Mouse (Mus musculus) frontal cortex, adult (tissue): ENCODE measurements at regions not wholly inside any gene's neighbourhood (a gene's known extent, or its start where the extent isn't known, plus 50 kb on each side); places are given as distances from the start of the nearest gene placed in this dataset.
A peak's percentile ranks its signal among the peaks of the same experiment; 100 is the strongest.

ENCODE experiments used
- ATAC-seq: cut with Nextera tagmentation; 2 replicates; pipeline ENCODE4 v1.9.2; 2017; ENCODE audit warnings: mild to moderate bottlenecking, moderate library complexity, mixed read lengths; ENCODE audit not compliant: low TSS enrichment

DNA sequence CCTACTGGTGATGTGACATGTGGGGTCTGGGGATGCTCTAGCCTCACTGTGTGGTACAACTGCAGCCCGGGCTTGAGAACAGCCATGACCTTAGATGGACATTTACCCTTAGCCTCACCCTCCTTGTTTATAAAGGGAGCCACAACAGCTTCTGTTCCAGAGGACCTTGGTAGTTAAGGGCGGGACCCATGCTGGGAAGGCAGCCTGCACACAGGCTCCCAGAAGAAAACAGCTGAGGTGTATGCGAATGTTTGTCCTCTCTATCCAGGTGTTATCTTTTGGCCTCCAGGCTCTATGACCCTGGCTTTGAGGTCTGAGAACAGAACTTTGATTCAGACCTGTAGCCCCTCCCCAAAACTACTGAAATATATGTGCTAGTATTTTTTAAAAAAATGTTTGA lies 102.1 kb upstream of the Mki67 start:
- no peak for ATAC-seq

DNA sequence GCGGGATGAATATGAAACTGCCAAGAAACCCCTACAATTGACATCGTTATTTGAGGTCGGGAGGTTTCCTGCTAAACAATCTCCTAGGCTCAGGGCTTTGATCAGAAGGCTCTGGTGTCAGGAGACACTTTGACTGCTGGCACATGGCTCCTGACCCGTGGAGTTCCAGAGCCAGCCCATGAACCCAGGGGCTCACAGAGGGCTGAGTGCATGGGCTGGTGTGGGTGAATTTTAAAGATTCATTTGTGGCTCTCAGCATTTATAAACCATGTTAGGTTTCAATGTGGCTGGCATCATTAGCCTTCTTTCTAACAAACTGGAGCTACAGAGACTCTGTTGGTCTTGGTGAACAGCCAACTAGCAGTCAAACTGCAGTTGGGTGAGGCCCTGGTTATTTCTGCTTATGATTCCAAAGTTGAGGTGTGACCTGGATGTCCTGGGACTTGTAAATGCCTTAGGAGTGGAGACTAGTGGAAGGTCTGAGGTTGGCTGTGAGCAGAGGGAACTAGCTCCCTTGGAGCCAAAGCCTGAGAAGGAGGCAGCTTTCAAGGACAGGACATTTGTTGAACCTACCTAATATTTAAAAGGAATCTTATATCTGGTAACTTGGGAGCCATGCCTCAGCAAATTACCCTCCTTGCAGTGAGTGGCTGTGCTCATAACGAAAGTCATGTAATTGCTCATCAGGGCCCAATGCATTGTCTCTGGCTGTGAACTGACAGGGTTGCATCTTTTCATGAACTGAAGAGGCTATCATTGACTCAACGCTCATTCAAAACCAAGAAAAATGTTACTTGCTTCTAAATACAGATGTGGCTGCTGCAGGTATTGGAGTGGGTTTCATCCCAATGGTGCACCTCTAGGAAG lies 108.0 kb upstream of the Mki67 start:
- no peak for ATAC-seq

DNA sequence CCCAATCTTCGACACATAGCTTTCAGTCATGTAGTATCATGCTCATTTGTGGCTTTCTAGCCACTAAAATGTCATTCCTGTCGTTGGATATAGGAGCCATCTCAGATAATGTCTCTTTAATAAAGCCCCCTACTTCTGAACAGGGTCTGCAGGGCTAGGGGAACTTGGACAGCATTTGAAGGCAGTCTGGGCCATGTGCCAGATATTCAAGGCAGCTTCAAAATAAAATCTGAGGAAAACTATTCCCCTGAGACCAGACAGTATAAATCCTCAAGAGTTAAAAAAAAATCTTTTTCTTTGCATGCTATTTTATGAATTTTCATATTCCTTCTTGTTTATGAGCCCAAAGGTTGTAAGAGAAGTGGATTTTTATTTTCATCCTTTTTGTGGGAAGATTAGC lies 113.1 kb upstream of the Mki67 start:
- ATAC-seq, result no peak

DNA sequence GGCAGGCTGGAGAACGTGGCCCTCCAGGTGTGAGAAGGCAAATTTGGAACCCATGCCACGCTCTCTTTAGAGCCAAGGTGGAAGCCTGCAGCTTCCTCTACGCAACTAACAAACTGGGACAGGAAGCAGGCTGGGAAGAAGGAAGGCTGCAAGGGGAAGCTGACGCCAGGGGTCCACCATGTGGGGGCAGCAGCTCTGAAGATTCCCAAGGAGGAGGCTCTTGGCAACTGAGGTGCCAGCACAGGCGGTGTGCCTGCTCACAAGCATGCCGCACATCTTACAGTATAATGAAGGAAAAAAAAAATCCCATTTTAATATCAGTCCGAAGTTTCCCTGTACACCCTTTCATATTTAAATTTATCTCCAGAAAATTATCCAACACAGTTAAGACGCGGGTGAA lies 117.3 kb upstream of the Mki67 start:
- peak; percentile 41; the same call in 1 of the 2 replicates for ATAC-seq

DNA sequence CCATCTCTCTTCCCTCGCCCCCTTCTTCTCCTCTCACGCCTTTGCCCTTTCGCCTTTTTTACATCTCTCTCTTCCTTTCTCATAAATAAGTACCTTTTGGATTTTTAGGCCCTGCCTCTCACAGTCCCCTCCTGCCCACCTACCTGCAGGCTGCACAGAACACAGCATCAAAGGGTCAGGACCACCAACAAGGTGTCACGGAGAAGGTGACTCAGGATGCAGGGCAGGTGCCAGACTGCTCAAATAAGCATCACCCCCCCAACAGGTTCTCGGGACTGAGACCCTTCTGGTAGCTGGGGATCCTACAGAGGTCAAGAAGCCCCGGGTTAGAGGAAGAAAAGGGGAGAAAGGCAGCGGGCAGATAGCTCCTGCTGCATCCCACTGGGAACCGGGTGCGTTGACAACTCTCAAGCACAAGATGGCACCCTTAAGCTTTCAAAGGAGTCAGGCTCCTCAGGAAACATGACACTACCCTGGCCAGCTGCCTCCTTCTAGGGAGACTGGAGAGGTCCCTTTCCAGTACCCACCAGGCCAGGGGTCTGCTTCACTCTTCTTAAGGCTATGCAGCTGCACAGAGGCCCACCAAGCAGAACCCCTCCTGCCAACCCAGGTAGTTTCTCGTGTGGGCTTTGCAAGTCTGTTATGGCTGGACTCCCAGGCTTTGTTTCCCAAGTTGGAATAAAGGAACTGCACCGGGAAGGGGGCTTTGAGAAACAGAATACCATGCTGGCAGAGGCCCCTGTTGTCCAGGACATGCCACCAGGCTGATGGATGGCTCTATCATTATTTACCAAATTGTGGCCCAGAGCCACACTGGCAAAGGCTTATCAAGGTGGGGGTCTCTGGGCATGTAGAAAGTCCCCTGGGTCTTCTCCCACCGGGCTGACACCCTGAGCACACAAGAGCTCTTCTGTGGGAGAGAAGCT lies 120.9 kb upstream of the Mki67 start:
- peak; percentile 78 for ATAC-seq

DNA sequence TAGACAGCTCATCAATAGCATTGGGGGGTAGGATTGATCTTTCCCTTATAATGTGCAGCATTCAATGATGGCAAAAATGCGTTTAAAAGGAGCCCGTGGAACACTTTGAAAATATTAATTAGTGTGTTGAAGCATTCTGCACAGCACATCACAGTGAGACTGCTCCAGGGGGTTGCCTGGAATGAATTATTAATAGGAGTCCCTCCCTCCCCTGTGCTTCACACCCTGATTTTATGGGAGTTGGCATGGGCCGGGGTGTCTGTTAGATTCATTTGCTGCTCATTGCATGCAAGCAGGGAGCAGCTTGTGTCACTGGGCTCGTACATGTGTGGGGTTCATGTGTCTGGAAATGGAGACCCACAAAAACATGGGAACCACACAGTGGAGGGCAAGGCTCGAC lies 127.9 kb upstream of the Mki67 start:
- ATAC-seq, result no peak

DNA sequence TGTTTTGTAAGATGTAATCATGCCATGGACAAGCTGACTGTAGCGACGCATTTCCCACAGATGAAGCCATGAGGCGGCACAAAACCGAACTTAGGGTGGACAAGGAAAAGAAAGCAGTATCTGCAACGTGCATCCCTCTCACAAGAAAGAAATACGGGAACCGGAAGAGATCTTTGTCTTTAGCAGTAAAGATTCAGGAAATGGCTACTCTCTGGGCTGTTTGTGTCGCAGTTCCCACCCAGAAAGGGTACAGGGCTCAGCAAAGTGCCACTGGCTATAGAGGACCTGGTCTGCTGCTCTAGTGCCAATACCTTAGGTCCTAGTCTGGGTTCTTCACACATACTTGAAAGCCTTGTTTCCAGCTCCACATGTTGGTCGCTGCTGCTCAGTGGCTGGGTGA lies 131.1 kb upstream of the Mki67 start:
- ATAC-seq, result no peak

DNA sequence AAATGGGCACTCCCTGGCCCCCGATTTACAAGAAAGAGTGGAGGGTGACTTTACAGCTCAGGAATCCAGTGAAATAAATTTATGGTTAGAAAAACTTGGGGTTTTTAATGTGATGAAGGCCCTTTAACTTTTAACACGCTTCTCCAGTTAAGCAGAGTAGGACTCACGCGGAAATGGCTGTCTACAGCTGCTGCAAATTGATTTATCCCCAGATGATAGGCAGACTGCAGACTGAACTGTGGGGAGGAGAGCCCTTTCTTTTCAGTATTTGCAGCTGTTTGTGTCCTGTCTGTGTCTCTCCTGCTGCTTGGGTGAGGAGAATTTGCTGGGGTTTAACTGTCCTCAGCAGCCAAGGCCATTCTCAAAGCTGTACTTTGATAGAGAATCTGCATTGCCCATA lies 132.0 kb upstream of the Mki67 start:
- no peak for ATAC-seq

DNA sequence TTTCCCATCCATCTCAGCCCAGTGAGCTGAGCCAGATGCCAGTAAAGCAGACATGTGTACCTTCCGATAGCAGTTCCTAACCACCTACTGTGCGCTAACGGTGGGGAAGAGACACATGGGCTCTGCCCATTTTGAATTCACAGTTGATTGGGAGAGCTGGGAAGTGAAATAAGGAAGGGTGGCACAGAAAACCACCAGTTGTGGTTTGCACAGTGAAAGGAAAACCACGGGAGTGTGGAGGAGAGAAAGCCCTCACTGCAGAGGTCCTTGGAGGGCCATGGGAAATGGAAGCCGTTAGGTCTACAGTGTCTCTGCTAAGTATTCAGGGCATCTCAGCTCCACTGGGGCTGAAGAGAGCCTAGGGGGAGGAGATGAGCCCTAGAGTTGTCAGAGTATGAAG lies 132.7 kb upstream of the Mki67 start:
- no peak for ATAC-seq

DNA sequence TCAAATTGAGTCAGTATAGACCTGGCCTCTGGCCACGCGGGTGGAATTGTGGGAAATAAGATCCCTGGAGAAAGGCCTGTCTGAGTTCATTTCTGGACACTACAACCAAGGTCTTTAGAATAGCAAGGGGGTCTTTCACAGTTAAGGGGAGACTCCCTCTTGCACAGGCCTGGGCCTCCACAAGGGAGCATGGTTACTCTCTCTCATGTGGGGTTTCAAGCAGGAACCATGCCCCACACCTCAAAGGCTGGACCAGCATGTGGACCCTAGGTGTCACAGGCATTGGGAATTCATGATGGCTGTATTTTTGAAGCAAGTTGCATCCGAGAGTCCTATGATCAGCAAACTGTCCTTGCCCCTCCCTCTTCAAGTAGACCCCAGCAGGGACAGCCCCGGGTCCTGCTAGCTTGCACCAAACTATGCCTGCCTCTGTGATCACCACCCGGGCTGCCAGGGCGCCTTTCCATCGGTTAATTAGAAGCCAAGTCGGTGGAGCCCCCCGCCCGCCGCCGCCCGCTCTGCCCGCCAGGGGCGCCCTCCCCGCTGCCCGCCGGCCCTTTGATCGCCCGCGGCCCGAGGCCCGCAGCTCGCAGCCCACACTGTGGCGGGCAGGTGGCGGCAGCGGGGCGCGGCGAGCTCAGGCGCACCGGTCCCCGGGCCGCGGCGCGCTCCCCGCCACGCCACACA lies 137.1 kb upstream of the Mki67 start:
- ATAC-seq, result no peak

DNA sequence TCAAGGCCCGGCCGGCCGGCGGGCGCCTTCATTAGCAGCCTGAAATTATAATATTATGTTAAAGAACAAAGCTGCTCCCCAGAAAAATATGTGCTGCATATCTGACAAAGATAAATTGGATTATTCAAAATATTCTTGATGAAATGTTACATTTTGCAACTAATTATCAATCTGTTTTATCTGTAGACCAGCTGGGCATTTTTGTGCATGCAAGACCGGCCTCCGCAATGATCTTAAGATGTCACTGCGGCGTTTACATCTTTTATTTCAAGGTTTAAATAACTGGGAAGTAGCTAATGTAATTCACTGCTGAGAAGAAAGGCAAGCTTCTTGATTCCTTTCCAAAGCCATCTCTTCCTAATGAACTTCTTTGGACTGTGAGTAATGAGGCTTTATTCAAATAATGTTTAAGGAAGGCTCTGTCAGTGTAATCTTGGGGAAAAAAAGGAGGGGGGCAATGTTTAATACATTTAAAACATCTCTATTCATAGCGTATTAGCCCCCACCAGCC lies 137.7 kb upstream of the Mki67 start:
- ATAC-seq, result no peak

DNA sequence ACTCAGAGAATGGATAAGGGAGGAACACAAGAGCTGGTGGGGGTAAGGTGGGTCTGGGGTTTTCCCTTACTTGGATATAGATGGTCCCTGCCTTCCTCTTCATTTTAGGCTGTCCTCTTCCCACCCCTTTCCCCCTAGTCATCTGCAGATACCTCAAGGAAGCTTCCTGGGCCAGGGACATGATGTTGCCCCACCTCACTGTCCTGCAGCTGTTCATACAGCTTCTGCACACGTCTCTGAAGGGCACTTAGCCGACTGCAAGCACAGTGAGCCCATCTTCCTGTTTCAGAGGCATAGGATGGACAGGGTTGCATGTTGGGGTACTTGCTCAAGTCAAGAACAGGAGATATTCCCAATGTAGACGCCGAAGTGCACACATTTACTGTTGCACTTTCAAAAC lies 144.1 kb upstream of the Mki67 start:
- ATAC-seq, result no peak

DNA sequence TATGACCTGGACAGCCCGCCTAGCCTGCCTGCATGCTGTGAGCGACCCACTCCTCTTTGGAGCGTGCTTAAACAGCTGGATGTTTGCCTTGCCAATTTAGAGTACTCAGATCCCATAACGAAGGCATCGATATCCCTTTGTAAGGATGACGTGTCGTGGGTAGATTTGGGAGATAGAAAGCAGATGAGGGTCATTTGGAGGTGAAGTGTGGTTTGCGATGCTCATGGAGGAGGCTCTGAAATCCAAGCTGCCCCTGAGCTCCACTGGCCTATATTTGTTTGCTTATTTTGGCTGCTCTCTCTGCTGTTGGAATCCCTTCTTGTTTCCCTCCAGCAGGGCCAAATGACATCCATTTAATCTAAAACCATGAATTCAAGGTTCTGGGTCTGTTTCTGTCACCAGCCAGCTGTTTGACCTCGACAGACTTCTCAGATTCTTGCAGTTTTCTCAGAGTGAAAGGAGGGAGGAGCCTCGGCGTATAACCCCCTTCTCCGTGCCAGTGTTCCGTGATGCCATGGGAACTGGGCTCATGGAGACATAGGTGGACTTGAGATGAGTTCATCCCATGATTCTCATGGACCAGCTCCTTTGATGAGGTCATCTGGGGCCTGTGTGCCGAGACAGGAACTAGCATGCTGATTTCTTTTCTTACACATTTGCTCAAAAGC lies 144.7 kb upstream of the Mki67 start:
- no peak for ATAC-seq

DNA sequence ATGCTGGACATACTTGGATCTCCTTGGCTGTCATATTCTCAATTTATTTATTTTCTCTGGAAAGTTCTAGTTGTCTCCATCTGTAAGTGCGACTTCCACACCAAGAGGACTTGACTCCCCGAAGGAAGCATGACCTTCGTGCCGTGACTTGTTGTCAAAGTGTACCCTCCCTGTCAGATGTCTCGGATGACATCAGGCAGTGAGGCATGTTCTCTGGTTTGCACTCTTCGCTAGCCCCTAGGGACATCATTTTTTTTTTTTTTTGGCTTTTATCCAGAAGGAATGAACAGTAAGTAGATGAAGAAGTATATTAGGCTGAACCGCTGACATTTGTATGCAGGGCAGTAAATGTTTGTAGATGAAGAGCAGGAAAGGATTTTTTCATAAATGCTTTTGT lies 145.2 kb upstream of the Mki67 start:
- ATAC-seq, result no peak

DNA sequence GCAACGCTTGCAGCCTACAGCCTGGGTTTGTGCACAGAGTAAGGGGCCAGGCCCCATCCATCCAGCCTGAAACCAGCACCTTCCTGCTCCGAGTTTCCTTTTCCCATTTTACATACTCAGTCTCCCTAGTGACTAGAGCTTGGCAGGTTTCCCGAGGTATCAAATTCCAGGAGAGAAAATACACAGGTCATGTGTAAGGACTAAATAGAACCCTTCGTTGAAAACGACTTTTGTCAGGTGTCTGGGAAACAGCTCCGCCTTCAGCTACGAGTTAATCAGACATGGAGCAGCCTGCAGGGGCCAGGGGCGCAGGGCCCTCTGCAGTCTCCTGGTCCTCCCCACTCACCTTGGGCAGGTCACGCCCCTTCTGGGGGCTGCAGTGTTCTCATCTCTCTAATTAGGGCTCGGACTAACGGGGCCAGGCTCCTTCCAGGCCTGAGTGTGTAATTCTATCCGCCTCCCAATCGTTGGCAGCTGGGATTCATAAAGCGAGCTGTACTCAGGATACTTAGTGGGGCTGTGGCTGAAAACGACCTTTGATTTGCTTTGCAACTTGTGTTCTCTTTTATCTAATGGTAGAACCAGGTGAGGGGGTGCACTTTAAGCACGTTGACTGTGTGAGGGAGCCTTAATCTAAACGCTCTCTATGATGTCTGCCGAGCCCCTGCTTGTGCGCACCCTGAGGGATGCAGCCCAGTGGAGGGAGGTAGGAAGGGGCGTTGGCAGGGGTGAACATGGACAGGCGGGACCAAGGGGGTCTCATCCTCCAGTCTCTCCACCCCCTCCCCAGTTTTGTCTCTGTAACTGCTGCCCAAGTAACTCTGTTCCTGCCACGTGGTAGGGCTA lies 147.6 kb upstream of the Mki67 start:
- ATAC-seq, result no peak

DNA sequence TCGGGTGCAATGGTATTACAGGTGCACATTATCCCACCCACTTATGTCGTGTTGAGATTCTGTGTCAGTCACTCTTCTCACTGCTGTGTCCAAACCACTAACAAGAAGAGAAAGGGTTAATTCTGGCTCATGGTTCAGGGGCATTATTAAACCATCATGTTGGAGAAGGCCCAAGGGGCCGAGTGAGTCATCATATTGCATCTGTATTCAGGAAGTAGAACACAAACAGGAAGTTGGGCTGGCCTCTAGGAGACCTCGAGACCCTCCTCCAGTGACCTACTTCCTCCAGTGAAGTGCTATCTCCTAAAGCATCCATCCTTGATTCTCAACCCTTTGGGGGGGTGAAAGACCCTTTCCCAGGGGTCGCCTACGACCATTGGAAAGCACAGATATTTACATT lies 154.8 kb upstream of the Mki67 start:
- no peak for ATAC-seq

DNA sequence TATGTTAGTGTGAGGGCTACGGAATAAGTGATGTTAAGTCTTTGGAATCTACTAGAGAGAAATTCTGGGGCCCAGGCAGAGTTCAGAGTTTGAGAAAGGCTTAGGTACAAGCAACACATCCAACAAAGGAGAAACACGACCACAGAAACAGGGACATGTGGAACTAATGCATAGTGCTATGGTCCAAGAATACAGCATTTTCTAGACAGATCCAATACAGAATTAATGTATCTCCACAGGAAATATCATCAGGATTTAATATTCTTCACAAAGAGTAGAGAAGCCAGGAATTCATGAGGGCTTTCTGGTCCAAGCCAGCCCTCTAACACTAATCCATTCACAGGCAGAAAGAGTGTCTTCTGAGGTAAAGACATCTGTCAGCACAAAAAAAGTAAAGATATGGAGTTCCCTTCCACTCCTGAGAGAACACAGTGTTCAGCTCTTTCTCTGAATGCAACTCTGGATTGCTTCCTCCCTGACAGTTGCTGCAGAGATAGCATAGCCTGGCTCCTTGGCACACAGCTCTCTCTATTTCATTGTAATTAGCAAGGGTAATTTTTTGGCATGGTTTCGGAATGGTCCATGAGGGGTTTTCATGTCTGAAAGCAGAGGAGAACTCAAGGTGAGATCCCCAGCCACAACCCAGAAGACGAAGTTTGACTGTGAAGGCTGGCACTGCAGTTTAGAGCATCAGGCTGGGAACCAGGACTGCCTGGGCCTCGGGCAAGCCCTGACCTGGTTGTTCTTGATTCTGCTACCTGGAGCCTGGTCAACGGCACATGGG lies 161.1 kb upstream of the Mki67 start:
- ATAC-seq, result no peak

DNA sequence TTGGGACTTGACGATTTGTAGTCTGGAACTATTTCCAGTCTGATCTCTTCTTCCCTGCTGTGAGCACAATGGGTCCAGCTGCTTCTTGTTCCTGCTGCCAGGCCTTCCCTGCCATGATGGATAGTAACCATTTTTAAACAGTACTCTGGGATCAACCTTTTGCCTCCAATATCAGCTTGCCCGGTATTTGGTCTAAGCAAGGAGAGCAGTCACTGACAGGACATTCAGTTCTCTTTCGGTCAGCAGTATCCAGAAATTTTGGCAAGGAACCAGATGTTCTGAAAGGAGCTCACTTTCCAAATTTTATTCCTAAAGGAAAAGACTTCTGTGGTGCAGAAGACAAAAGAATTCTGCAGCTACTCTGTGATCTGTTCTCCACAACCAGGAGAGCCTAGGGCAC lies 162.6 kb upstream of the Mki67 start:
- ATAC-seq, result no peak

DNA sequence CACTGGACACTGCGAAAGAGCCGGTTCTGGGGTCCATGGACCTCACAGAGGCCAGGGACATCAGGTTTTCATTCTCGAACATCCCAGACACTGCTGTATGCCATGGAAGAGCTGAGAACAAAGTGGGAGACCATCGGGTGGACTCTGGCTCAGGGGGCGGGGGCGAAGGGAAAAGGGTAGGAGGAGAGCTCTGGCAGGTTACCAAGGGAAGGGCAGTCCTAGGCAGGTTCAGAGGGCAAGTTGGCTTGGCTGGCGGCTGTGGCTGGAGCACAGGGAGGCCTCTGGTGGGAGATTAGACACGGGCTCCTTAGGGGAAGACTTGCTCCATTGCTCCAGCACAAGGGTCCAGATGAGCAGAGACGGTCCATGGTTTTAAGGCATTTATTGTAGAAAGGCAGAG lies 164.3 kb upstream of the Mki67 start:
- no peak for ATAC-seq

DNA sequence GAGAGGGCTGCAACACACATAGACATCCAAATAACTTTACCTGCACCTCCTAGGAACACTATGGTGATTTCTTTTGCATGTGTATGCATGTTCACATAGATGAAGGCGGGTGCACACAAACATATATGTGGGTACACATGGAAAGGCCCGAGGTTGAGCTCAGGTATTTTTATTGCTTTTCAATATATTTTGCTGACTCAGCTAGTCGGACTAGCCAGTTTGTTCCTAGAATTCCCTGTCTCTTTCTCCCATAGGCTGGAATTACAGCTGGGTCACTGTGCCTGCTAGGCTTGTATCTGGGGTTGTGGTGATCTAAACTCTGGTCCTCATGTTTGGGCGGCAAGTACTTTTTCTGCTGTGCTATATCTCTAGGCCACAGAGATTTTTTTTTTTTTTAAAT lies 166.1 kb upstream of the Mki67 start:
- ATAC-seq, result no peak
